Mouse (Mus musculus) heart, embryonic 13.5 days (tissue): ENCODE data around the gene Atg2a. TPM values are rescaled to one million over a fixed set of nuclear protein-coding genes. Genes with fewer than 3 reads are reported as not detected.

Experiments
- ATAC-seq: fragments of 200-750 bp; cut with Nextera tagmentation; 2 replicates; pipeline ENCODE4 v1.8.0; 2017; ENCODE audit warnings: moderate TSS enrichment; ENCODE audit not compliant: insufficient number of reproducible peaks, low FRiP score, low TSS enrichment; ENCODE audit errors: extremely low read depth
- H3K27ac ChIP-seq: fragments of 300-500 bp; sonication (generic); replicated peaks from 2 replicates; pipeline ENCODE4 v1.5.1; 2015; ENCODE audit warnings: moderate library complexity, mild to moderate bottlenecking, inconsistent platforms
- H3K27me3 ChIP-seq: fragments of 300-500 bp; sonication (generic); replicated peaks from 2 replicates; pipeline ENCODE4 v1.6.1; 2015; ENCODE audit warnings: mild to moderate bottlenecking, inconsistent platforms
- H3K36me3 ChIP-seq: fragments of 300-500 bp; sonication (generic); 2 replicates; pipeline ENCODE4 v1.6.1; 2015; ENCODE audit warnings: mild to moderate bottlenecking, inconsistent platforms
- H3K4me1 ChIP-seq: fragments of 300-500 bp; sonication (generic); 2 replicates; pipeline ENCODE4 v1.6.1; 2015; ENCODE audit warnings: inconsistent platforms
- H3K4me2 ChIP-seq: fragments of 300-500 bp; sonication (generic); 2 replicates; pipeline ENCODE4 v1.6.1; 2015; ENCODE audit warnings: inconsistent platforms, mild to moderate bottlenecking, moderate library complexity
- H3K4me3 ChIP-seq: fragments of 300-500 bp; sonication (generic); 2 replicates; pipeline ENCODE4 v1.5.1; 2015; ENCODE audit warnings: moderate library complexity, mild to moderate bottlenecking, inconsistent platforms
- H3K9ac ChIP-seq: fragments of 300-500 bp; sonication (generic); 2 replicates; pipeline ENCODE4 v1.6.1; 2015; ENCODE audit warnings: inconsistent platforms, mild to moderate bottlenecking, moderate library complexity
- H3K9me3 ChIP-seq: fragments of 300-500 bp; sonication (generic); 2 replicates; pipeline ENCODE4 v1.6.1; 2016; ENCODE audit warnings: inconsistent platforms
- WGBS: fragments of 180-500 bp; shearing (Covaris S2); methylation state at CpG from one replicate; pipeline ENCODE4 v1.1.7; 2015; ENCODE audit warnings: mixed read lengths; 5-methylcytosine and 5-hydroxymethylcytosine counted together
- polyA plus RNA-seq: library from polyadenylated mRNA; unstranded; fragments of >200 nt; fragmentation: Nextera tagmentation; extraction: Ambion mirVana; gene quantifications from 2 replicates; pipeline ENCODE4 v1.2.1, GENCODE M21; 2015

The Atg2a gene
- polyA plus RNA-seq, 1 experiment from 2014 or later, result 7.1 TPM

DNA sequence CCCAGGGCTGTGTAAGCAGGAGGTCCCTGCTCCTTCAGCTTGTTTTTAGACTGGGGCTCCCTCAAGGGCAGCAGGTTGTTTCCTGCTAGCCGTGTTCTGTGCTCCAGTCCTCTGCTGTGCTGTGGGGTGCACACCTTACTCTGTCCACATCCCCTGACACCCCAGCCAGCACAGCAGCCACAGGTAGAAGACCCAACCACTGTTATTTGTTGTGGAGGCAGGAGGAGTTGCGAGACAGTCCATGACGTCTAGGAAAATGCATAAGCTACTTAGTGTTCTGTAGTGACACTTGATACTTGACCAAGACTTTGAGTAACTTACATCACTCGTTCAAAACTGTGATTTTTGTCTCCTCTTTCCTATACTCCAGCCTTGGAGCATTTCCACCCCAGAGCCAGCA lies 57.5 kb downstream of the Atg2a start:
- Histone ChIP-seq H3K9me3 (no peaks in the 10 kb centered on the region), H3K27ac (peak overlapping the region; percentile 70), H3K4me2 (peak overlapping the region; percentile 47), H3K4me1 (peaks cover 50% of the 10 kb centered on the region), H3K4me3 (no peak overlapping the region), H3K9ac (no peak overlapping the region), H3K36me3 (peaks cover 63% of the 10 kb centered on the region), H3K27me3 (no peaks in the 10 kb centered on the region)
- ATAC-seq, result no peak
- WGBS, result 76% methylated on average over 4 of the region's 4 CpGs

DNA sequence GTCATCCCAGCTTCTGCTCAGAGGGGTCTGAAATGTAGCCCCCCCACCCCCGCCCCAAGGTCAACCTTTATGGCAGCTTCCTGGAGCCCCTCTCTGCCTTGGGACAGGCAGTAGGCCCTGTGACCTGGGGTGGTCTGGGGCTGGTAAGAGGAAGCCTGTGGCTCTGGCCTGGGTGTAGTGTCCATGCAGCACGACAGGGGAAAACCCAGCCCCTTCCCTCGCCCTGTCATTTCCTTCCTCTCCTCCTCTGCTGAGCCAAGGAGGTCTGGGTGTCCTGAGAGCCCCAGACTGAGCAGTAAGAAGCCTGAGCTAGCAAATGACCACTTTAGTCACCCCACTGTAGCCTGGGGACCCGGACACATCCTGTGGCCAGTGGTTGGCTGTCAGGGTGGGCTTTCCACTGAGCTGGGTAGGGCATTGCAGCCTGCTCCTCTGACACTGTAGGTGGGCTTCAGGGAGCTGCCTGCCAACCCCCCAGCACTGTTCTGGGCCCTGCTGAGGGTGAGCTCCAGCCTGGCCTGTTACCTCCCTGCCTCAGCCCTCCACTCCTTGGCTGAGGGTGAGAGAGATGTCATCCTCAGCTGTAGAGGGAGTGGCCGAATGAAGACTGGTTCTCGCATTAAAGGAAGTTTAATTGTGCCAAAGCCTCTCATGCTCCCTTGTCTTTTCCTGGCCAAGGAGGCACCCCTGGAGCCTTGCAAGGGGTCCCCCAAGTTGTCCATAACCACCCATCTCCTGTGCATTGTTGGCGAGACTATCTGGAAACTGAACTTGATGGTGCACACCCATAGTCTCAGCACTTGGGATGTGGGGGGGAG lies 58.2 kb downstream of the Atg2a start:
- no peak for ATAC-seq
- no peaks in the 10 kb centered on the region for H3K9me3 ChIP-seq
- H3K27me3 ChIP-seq, result no peaks in the 10 kb centered on the region
- WGBS, result 71% methylated on average over 7 of the region's 7 CpGs
- peak overlapping the region; percentile 37; the same call in 1 of the 2 replicates for H3K9ac ChIP-seq
- peaks cover 56% of the 10 kb centered on the region for H3K4me1 ChIP-seq
- peak overlapping the region; percentile 47 for H3K4me2 ChIP-seq
- no peak overlapping the region for H3K4me3 ChIP-seq
- H3K36me3 ChIP-seq, result peaks cover 56% of the 10 kb centered on the region
- peak overlapping the region; percentile 70 for H3K27ac ChIP-seq

GRCm38 (mm10) chr19:6300402-6300841 lies 59.0 kb downstream of the Atg2a start:
- H3K4me1 ChIP-seq, result peaks cover 53% of the 10 kb centered on the region
- H3K36me3 ChIP-seq, result peaks cover 48% of the 10 kb centered on the region
- H3K27me3 ChIP-seq, result no peaks in the 10 kb centered on the region
- no peak overlapping the region for H3K4me3 ChIP-seq
- 51% methylated on average over 7 of the region's 7 CpGs for WGBS
- no peaks in the 10 kb centered on the region for H3K9me3 ChIP-seq
- H3K9ac ChIP-seq, result 0 out of 2 replicates have a peak overlapping the region, but pooled peaks have one; percentile 15
- H3K4me2 ChIP-seq, result peak overlapping the region; percentile 47
- ATAC-seq, result no peak
- peak overlapping the region; percentile 70 for H3K27ac ChIP-seq

DNA sequence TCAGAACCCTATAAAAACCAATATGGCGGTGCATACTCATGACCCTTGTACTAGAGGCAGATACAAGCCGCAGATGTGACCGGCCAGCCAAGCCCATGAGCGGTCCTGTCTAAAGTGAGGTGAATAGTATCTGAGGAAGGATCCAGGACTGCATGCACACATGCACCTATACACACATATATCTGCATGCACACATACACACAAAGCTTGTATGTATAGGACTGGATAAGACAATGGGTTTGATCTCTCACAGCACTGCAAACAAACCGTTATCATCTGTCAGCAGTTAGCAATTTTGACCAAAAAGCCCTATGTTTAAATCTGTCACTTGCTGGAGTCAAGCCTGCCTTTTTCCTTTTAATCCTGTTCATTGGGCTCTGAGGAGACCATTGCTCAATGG lies 60.6 kb downstream of the Atg2a start:
- H3K27me3 ChIP-seq, result no peaks in the 10 kb centered on the region
- no peak overlapping the region for H3K4me3 ChIP-seq
- peaks cover 62% of the 10 kb centered on the region for H3K4me1 ChIP-seq
- H3K4me2 ChIP-seq, result no peak overlapping the region
- no peak for ATAC-seq
- no peak overlapping the region for H3K27ac ChIP-seq
- 86% methylated on average over 5 of the region's 5 CpGs for WGBS
- H3K9ac ChIP-seq, result no peak overlapping the region
- H3K36me3 ChIP-seq, result peaks cover 31% of the 10 kb centered on the region
- H3K9me3 ChIP-seq, result no peaks in the 10 kb centered on the region

- Histone ChIP-seq H3K4me1 (peaks cover 67% of the 10 kb centered on the region), H3K36me3 (peaks cover 27% of the 10 kb centered on the region), H3K9me3 (no peaks in the 10 kb centered on the region), H3K4me2 (no peak overlapping the region), H3K4me3 (no peak overlapping the region), H3K27ac (no peak overlapping the region), H3K9ac (peak overlapping the region; percentile 16; the same call in 1 of the 2 replicates), H3K27me3 (no peaks in the 10 kb centered on the region)
- no peak for ATAC-seq
- 42% methylated on average over 4 of the region's 4 CpGs for WGBS
Measured at GRCm38 (mm10) chr19:6302522-6302921, 61.1 kb downstream of the Atg2a start.

- Histone ChIP-seq H3K4me1 (peaks cover 64% of the 10 kb centered on the region), H3K9ac (peak overlapping the region; percentile 51), H3K4me3 (no peak overlapping the region), H3K27ac (0 out of 2 replicates have a peak overlapping the region, but pooled peaks have one; percentile 1), H3K4me2 (no peak overlapping the region), H3K9me3 (no peaks in the 10 kb centered on the region), H3K36me3 (peaks cover 14% of the 10 kb centered on the region), H3K27me3 (no peaks in the 10 kb centered on the region)
- WGBS, result 54% methylated on average over 6 of the region's 6 CpGs
- ATAC-seq, result no peak
Measured at GRCm38 (mm10) chr19:6303831-6304230, 62.4 kb downstream of the Atg2a start.

GRCm38 (mm10) chr19:6304787-6305516 lies 63.5 kb downstream of the Atg2a start:
- no peak overlapping the region; the same call in 1 of the 2 replicates for H3K9ac ChIP-seq
- H3K27ac ChIP-seq, result no peak overlapping the region; the same call in 1 of the 2 replicates
- H3K4me3 ChIP-seq, result no peak overlapping the region
- no peak for ATAC-seq
- H3K36me3 ChIP-seq, result peaks cover 6% of the 10 kb centered on the region; the same call in 1 of the 2 replicates
- no peaks in the 10 kb centered on the region for H3K27me3 ChIP-seq
- no peak overlapping the region for H3K4me2 ChIP-seq
- no peaks in the 10 kb centered on the region for H3K9me3 ChIP-seq
- WGBS, result 19% methylated on average over 5 of the region's 5 CpGs
- peaks cover 54% of the 10 kb centered on the region for H3K4me1 ChIP-seq

DNA sequence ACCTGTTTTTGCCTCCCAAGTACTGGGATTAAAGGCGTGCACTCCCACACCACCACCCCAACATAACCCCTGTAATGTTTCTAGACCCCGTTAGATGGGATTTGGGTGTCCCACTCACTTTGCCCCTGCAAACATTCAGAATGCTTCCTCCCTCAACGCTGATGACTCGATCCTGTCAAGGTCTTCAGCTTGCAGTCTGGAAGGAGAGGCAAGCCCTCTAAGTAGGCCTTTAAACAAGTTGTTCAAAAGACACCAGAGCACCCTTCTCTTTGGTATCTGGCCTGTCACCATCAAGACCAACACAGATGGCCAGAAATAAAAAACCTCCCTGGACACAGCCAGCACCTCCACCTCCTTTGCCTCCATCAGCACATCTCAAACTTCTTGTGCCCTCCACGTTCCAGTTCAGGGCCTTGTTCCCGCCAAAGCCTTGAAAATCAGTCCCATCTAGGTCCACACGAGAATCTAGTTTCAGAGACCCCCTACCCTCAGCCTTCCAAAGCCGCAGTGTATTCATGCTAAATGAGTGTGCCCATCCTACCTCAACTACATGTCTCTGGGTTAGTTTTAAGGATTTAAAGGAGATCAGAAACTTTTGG lies 64.1 kb downstream of the Atg2a start:
- H3K4me1 ChIP-seq, result peaks cover 48% of the 10 kb centered on the region
- ATAC-seq, result 0 out of 2 replicates have a peak, but pooled peaks have one; percentile 10
- 53% methylated on average over 8 of the region's 8 CpGs for WGBS

DNA sequence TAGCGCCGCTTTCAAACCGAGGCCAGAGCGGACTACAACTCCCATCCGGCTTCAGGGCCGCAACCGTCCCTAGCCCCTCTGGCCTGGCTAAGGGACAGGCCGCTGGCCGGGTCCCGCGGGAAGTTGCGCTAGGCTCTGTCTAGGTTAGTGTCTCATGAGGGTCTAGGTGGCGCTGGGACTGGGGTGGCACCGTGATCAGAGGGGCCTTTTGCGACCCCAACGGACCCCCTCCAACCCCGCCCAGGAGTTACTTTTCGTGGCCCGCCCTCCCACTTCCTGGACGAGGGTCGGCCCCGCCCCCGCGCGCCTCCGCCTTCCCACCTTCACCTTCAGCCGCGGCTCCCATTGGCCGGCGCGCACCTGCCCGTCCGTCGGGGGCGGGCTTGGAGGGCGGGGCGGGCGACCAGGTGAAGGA lies 64.7 kb downstream of the Atg2a start, which contains the start of gene Cdc42bpg:
Gene Cdc42bpg (plus strand): TSS at position 320 of the 415 bp plus-strand sequence.
- H3K4me3 ChIP-seq, result peak within 1 kb of the TSS; percentile 66
- peak within 1 kb of the TSS; percentile 88 for H3K9ac ChIP-seq
- H3K9me3 ChIP-seq, result no peaks in the 10 kb centered on the region
- ATAC-seq, result peak; percentile 82
- peaks cover 15% of the 10 kb centered on the region for H3K36me3 ChIP-seq
- H3K4me2 ChIP-seq, result peak within 1 kb of the TSS; percentile 79
- peak within 1 kb of the TSS; percentile 62 for H3K27ac ChIP-seq
- WGBS, result under 1% methylated on average over 36 of the region's 38 CpGs
- H3K4me1 ChIP-seq, result peaks cover 45% of the 10 kb centered on the region
- H3K27me3 ChIP-seq, result no peaks in the 10 kb centered on the region

More for the DNA sequence above, 64.1 kb downstream of the Atg2a start:
- no peaks in the 10 kb centered on the region for H3K27me3 ChIP-seq
- H3K4me3 ChIP-seq, result peak overlapping the region; percentile 66
- H3K27ac ChIP-seq, result peak overlapping the region; percentile 62
- peak overlapping the region; percentile 88 for H3K9ac ChIP-seq
- peak overlapping the region; percentile 79 for H3K4me2 ChIP-seq
- H3K36me3 ChIP-seq, result peaks cover 10% of the 10 kb centered on the region
- H3K9me3 ChIP-seq, result no peaks in the 10 kb centered on the region

- ATAC-seq, result peak; percentile 28
- Histone ChIP-seq H3K4me3 (peak overlapping the region; percentile 66), H3K27ac (peak overlapping the region; percentile 62), H3K9me3 (no peaks in the 10 kb centered on the region), H3K9ac (peak overlapping the region; percentile 88), H3K4me2 (peak overlapping the region; percentile 79), H3K4me1 (peaks cover 45% of the 10 kb centered on the region), H3K36me3 (peaks cover 20% of the 10 kb centered on the region), H3K27me3 (no peaks in the 10 kb centered on the region)
- under 1% methylated on average over 33 of the region's 34 CpGs for WGBS
Measured at GRCm38 (mm10) chr19:6306586-6306985, 65.1 kb downstream of the Atg2a start.
